Mouse (Mus musculus) right cerebral cortex, postnatal 25 days (tissue): ENCODE results near the gene Carm1.
"Not testable (repeated sequence)": the region's sequence is repeated elsewhere in the genome, so short reads cannot be mapped to it uniquely, and the experiment has no call there.

Source experiments
- DNase-seq: peaks from one replicate; pipeline ENCODE4 v3.0.0; 2022

Carm1 gene

DNA sequence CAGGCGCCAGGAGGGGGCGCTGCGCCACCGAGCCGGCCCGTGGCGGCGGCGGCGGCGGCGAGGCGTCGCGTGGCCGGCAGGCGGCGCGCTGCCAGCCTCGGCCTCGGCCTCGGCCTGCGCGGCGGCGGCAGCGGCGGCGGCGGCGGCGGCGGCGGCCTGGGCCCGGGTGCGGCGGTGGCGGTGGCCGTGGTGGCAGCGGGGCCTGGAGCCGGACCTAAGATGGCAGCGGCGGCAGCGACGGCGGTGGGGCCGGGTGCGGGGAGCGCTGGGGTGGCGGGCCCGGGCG lies at the start of gene Carm1:
Carm1 (plus strand) TSS at position 106 of the 286 bp plus-strand sequence.
- DNase-seq, result no peak

GRCm38 (mm10) chr9:21497050-21497542 lies 49.6 kb upstream of the Carm1 start:
- DNase-seq, result no peak

GRCm38 (mm10) chr9:21497664-21498063 lies 49.0 kb upstream of the Carm1 start:
- DNase-seq, result no peak

DNA sequence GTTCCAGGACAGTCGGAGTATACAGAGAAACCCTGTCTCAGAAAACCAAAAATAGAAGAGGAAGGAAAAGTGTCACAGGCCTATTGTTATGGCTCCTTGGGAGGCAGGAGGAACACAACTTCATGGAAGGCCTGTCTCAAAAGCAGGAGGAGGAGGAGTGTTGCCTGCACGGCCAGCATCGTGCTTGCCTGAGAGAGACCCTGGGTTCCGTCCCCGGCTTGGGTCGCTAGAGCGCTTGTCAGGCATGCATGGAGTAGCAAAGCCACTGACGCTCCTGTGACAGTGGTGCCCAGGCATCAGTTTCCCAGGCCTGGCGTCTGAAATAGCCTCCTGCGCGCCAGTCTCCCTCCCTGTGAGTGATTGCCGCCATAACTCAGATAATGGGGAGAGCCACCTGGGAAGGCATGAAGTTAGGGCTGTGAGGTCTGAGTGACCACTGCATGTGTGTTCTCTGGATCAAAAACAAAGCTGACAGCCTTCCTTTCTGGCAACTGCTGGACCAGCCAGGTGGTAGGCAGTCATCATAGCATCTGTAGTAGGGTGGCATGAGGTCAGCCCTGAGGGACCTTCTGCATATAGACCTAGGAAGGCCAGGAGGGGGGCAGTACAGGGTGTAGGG lies 48.3 kb upstream of the Carm1 start:
- DNase-seq, result no peak

- DNase-seq, result no peak
These were observed 43.3 kb upstream of the Carm1 start for GRCm38 (mm10) chr9:21503352-21503751.

- no peak for DNase-seq
These were observed 40.9 kb upstream of the Carm1 start for GRCm38 (mm10) chr9:21505767-21506166.

DNA sequence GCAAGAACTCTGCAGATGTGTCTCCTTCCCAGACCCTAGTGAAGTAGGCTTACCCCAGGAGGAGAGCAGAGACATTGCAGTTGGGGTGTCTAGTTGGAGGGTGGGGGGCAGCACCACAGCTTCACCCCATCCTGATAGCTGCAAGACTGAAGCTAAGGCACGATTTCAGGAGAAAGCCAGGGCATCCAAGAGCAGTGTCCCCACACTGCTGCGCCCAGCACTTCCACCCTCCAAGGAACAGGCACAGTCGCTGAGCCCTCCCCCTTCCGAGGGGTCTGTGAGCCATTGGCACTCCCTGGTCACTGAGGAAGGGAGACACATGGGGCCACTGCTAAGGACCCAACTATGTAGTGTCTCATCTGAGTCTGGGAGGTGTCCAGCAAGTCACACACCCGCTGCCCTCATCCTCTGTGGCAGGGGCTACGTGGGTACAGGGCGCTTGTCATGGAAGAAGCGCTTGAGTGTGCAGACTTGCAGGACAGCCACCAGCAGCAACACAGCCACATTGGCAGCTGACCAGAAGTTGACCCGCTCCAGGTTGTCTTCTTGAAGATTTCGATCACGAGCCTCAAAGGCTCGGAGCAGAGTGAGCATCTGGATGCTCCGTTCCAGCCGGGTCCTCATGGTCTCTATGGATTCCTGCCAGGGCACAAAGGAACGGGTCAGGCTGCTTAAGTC lies 38.8 kb upstream of the Carm1 start:
- no peak for DNase-seq

DNA sequence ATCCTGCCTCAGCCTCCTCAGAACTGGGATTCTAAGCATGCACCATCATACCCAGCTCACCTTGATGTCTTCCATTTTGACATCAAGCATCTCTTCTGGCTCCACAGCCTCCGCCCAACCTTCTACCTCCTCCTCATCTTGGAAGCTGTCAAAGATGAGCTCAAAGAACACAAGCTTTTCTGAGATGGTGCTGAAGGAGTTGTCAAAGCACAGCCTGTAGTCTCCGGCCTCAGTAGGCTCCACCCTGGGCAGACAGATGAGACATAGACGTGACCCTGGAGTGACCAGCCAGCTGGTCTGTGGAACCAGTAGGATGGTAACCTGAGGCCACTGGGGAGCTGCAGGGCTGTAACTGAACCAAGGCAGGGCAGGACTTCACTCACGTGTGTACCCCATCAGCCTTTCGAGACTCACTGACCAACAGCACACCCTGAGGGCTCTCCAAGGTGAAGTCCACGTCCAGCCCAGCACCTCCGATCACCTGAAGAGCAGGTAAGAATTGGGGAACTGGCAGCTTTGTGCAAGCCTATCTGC lies 37.8 kb upstream of the Carm1 start:
- no peak for DNase-seq

DNA sequence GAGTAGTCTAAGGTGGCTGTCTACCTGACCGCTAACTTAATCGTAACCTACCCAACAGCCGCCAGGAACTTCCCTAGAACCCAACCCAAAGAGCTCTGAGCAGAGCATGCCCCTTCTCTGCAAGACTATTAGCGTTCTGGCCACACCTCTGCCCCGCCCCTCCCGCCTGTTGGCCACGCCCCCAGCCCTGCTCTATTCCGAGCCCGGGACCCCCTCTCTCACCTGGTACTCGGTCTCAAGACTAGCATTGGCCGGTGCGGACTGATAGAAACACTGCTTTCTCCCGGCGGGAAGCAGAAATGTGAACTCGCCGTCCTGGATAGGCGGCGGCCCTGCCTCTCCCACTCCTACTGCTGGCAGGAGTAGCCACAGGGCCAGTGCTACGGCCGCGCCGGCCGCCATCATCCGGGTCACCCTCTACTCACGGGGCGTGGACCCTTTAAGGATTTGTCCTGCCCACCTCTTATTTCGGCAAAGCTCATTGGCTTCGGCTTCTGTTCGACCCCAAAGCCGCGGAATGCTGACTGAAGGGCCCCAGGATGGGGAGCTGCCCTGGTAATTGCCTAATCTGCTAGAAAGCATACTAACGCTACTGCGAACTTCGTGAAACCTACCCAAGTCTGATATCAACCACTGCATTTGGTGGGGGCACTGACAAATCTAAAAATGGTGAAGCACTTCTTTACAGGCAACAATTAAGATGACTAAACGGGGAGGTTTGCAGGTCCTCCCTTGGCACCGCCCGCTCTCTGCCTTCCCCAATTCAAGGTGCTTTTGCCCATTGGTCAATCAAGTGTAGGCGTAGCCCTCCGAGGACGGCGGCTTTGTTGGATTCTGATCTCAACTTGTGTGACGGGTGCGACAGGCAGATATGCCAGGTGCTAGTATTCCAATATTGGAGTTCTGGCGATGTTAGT lies 36.7 kb upstream of the Carm1 start, which contains the start of gene Tmed1:
Tmed1 (minus strand) TSS at position 481 of the 917 bp plus-strand sequence.
- peak; percentile 94 for DNase-seq

GRCm38 (mm10) chr9:21510689-21511015 lies 36.0 kb upstream of the Carm1 start:
- no peak for DNase-seq

- DNase-seq, result no peak
These were observed 35.6 kb upstream of the Carm1 start for GRCm38 (mm10) chr9:21511052-21511451.

GRCm38 (mm10) chr9:21513466-21513865 lies 33.2 kb upstream of the Carm1 start:
- DNase-seq, result no peak

- no peak for DNase-seq
These were observed 28.7 kb upstream of the Carm1 start for GRCm38 (mm10) chr9:21517947-21518495.

GRCm38 (mm10) chr9:21518690-21519089 lies 28.0 kb upstream of the Carm1 start:
- DNase-seq, result not testable (repeated sequence)

GRCm38 (mm10) chr9:21525142-21525936 lies 21.4 kb upstream of the Carm1 start:
- no peak for DNase-seq

DNA sequence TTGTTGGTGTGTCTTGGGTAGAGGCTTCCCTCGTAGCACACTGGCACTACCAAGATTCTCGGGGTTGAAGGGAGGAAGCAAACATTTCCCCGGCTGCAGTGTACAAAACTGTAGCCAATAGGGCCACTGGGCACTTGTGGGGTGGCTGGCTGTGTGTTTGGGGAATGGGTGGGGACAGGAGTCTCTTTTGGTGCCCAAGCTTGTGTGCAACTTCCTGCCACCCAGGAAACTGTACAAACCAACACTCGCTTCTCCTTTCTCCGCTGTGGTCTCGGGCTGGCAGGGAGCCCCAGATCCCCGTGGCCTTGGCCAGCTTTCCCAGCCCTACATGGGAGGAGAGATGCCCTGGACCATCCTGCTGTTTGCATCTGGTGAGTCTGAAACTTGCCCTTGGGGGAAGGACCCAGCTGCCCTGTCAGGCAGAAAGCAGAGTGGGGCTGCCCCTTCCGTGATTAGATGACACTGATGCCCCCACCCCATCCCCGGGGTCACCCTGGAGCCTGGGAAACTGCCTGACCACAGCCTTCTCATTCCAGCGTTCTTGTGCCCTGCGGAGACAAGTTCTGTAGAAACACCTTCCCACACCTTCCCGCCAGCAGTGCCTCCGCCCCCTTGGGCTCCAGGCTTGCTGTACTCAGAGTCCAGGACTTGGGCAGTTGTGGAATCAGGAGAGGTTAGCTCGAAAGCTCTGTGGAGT lies 20.6 kb upstream of the Carm1 start, which contains the start of gene AB124611:
AB124611 (plus strand) TSS at position 240 of the 697 bp plus-strand sequence.
- no peak for DNase-seq

DNA sequence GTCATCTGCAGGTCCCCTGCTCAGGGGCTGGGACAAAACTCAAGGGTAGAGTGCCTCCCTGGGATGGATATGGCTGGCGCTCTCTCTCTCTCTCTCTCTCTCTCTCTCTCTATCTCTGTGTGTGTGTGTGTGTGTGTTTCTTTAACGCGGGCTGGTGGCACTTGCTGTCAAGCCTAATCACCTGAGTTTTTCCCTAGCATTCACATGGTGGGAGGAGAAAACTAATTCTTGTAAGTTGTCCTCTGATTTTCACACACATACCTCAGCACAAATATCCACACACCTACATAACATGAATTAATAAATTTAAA lies 20.1 kb upstream of the Carm1 start:
- no peak for DNase-seq

DNA sequence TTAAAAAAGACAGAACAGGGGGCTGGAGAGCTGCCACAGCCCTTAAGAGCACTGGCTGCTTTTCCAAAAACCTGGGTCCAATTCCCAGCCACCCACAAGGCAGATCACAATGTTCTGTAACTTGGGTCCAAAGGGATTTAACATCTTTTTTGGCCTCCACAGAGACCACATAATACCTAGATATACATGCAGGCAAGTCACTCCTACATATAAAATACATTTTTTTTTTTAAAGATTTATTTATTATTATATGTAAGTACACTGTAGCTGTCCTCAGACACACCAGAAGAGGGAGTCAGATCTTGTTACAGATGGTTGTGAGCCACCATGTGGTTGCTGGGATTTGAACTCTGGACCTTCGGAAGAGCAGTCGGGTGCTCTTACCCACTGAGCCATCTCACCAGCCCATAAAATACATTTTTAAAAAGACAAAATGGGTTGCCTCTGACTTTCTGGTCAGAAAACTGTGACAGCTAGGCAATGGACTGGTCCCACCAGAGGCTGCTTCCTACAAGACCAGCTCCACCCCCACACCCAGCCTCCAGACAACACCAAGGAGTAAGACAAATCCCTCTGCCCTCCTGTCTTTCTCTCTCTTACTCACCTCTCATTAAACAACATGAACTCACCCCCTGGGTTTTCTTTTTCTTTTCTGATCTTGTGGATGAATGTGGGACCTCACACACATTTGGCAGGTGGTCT lies 19.4 kb upstream of the Carm1 start:
- DNase-seq, result no peak

- no peak for DNase-seq
These were observed 18.8 kb upstream of the Carm1 start for GRCm38 (mm10) chr9:21527917-21528324.

DNA sequence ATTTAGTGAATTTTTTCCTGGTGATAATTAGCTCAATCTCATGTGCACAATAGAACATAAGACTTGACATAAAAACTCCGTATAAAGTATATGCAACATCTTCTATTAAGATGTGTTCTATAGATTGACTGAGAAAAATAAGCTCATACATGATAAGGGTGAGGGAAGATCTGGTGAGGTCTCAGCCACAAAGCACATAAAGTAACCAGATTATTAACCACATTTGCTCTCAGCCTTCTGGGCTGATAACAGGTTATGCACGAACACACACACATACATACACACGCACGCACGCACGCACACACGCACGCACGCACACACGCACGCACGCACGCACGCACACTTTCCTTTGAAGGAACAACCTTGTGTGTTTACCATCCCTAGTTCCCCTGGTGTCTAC lies 10.2 kb upstream of the Carm1 start:
- no peak for DNase-seq

DNA sequence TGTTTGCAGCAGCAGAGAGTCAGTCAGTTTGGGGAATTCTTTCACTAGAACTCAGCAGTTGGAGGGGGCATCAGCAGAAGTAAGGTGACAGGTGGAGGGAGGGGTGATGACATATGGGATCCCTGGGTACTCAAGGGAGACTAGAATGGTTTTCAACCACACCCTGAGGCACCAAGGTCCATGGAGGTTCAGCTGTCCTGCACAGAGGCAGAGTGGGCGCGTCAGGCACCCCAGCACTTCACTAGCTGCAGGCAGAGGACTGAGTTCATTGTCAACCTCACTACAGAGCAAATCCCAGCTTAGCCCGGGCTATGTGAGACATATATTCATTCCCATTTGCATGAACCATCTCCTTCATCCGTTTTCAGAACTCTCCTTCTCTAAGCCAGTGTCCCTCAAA lies 9.7 kb upstream of the Carm1 start:
- no peak for DNase-seq
